Mouse (Mus musculus) right cerebral cortex, postnatal 36 days (tissue): ENCODE data around the gene Trappc5.

Experiments
- DNase-seq, 2 experiments: peaks; one replicate each; pipeline ENCODE4 v3.0.0; 2022; ENCODE audit warnings: low spot score in 2 of 2, mixed read lengths in 1 of 2

The Trappc5 gene

DNA sequence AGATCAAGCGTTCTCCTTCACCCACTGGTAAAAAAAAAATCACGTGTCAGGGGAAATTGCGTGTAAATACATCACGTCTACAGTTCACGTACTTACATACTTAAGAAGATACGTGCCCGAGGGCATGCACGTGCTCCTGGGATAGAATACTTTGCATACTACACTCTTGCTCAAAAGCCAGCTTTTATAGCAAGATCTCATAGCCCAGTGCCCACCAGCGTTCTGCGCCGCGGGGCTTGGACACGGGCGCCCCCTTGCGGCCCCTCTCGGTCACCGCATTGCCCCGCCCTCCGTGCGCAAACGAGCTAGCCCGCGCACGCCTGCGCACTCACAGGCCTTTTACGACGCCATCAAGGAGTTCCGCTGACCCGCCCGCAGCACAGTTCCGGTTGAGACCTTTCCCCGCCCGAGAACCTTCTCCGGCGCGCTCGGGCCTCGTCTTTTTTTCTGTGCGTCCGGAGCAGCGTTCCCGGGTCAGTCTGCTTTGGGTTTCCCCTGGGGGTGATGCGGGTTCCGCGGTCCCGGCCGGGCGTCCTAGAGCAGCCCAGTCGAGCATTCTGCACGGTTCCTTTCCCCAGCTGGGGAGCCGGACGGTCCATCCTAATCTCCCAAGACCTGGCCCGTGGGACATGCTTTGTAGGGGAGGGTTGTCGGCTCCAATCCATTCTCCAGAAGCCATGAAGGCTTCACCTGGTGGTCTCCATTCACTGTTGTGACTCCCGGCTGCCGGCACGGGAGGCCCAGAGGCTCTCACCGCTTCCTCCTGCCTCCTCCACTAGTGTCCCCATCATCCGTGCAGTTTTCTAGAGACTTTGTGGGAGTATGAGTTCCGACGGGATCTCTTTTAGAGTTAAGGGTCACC lies at the start of gene Trappc5:
Gene Trappc5 (plus strand): TSS at position 169 of the 862 bp plus-strand sequence.
- peak; percentile 90 to 91 for DNase-seq

DNA sequence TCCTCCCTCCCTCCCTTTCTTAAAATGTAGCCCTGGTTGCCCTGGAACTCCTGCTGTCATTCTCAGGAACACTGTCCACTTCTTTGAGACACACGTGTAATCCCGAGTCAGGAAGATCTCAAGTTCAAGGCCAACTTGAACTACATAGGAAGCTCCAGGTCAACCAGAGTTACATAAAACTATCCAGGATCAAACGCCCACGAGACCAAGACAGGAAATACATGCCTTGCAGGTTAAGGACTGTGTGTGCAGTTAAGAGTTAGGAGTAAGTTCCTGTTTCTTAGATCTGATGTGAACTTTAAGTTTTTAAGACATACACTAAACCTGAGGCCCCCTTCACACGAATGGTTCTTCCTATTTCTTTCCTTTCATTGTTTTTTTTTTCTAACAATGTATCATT lies 49.1 kb upstream of the Trappc5 start:
- DNase-seq, result no peak

DNA sequence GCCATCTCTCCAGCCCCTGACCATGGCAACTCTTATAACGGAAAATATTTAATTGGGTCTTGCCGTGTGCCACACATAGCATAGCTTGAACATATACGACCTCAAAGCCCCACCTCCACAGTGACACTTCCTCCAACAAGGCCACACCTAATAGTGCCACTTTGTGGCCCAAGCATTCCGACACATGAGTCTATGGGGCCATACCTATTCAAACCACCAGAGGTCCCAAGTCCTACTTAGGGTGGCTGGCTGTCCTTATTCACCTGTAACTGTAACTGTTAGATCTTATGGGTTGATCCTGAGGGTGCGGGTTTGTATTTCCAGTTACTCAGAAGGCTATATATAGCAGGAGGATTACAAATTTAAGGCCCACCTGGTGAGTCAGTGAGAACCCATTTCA lies 48.1 kb upstream of the Trappc5 start:
- DNase-seq, result no peak

DNA sequence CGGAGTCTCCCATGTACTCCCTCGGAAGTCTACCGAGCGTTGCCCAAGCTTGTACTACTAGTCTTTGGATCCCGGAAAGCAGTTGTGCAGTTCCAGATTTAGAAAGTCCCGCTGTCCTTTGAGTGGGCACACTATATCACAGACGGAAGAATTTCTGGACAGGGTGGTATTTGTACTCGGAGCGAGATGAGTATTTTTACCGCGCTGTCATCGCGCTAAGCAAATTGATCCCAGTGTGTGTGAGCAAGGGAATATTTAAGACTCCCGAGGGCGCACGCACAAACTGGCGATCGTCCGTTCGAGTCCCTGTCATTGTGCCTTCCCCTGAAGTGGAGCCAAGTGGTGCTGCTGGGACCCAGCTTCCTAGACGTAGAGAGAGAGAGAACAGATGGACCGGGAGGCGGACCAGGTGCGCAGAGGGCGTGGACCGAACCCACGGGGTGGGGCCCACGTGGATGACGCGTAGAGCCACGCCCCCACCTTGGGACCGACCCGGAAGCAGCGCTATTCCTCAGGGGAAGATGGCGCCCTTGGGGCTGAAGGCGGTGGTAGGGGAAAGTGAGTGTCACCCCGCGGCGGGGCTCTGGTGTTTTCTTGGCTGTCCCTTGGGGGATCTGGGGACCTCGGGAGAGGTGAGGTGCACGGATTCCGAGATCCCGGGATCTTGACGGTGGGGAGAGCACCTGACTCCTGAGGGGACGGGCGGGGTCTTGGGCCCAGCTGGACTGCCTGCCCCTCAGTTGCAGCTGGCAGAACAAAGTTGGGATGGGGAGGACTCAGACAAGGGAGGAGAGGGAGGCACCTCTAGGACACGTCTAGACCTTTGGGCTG lies 45.2 kb upstream of the Trappc5 start, which contains the start of gene Stxbp2:
Gene Stxbp2 (plus strand): TSS at position 309 of the 831 bp plus-strand sequence.
- DNase-seq, result peak; percentile 61 to 63

- DNase-seq, result no peak
These were observed 44.6 kb upstream of the Trappc5 start for GRCm38 (mm10) chr8:3631478-3631875.

DNA sequence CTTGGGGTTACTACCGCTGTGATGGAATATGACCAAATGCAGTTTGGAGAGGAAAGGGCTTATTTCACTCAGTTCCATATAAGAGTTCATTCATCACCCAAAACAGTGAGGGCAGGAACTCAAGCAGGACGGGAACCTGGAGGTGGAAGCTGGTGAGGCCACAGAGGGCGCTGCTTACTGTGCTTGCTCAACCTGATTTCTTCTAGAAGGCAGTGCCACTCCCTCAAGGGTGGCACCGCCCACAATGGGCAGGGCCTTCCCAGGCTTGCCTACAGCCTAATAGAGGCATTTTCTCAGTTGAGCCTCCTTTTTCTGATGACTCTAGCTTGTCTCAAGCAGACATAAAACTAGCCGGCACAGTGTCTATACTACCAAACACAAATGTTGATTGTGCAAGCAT lies 30.3 kb upstream of the Trappc5 start:
- no peak for DNase-seq

GRCm38 (mm10) chr8:3646824-3647531 lies 29.1 kb upstream of the Trappc5 start:
- DNase-seq, result no peak

DNA sequence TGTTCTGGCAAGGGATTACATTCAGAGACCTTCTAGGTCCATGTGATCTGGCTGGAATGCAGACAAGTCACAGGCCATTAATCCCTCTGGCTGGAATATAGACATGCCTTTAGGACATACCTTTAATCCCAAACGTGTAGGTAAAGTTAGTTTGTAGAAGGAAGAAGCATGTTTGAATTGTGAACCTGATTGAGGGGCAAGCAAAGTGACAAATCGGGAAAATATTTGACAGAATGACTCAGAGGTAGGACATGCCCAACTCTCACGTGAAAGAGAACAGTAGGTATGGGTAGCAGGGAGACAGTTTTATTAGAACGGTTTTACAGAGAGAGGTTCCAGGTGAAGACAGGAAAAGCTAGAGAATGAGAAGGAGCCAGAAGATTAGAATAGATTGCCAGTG lies 28.5 kb upstream of the Trappc5 start:
- no peak for DNase-seq

DNA sequence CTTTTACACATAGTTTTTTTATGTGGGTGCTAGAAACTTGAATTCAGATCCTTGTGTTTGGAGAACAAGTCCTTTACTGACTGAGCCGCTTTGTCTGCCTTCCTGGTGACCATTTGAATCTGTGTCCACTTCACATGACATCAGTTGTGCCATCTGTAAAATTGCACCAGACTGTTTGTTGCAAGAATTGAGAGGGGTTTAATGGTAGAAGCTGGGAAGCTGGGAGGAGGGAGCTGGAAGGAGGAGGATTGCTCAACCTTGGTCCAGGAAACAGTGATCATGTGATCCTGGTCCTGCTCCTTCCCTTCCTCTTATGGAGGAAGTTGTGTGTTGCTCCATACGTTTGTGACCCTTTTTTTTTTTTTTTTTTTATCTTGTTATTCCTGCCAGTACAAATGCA lies 27.8 kb upstream of the Trappc5 start:
- DNase-seq, result no peak

GRCm38 (mm10) chr8:3648990-3649389 lies 27.1 kb upstream of the Trappc5 start:
- DNase-seq, result no peak

GRCm38 (mm10) chr8:3652845-3653244 lies 23.3 kb upstream of the Trappc5 start:
- DNase-seq, result no peak

DNA sequence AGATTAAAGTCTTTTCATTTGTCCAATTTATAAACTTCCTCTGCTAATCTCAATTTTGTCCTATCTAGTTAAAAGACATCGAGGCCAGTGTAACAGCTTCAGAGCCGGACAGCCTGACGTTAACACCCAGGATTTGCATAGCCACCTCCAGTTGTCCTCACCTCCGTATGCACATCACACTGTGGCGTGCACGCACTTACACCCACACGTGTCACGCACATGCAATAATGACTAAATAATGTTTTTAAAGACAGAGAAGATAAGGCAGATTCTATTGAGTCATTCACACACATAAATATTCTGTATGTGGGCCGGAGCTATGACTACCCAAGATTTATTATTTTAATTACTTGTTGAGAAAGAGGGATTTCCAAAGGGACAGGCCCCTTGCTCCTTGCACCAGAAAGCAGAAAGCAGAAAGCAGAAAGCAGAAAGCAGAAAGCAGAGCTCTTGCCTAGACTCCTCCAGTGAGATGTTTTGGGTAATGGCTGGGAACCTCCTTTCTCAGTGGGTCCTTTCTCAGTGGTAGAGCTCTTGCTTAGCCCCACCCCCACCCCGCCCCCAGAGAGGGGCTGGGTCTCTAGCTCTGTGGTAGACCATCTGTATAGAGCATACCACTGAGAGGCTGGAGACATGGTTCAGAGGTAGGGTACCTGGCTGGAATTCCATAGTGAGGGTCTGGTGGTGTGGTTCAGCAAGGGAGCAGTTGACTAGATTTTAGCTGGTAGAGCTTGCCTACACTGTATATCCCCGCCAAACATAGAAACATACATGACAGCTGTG lies 21.2 kb upstream of the Trappc5 start:
- no peak for DNase-seq

DNA sequence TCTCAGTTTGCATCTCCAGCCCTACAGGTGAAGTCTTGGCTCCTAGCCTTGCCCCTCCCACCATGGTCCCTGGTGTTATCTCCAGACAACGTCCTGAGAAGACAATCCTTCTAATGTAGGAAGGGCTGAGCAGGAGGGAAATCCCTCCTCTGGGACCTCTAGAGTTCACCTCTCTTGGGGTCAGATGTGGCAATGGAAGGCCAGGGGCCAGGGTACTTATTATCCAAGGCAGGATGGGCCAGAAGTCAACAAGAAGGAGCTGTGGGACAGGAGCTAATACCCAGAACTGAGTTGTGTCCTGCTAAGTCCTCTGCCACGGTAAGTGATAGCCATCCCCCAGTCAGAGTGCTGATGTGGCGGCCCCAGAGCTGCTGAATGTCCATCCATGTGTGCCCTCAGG lies 20.6 kb upstream of the Trappc5 start, which contains the start of gene Retn:
Gene Retn (plus strand): TSS at position 245 of the 400 bp plus-strand sequence.
- no peak for DNase-seq

DNA sequence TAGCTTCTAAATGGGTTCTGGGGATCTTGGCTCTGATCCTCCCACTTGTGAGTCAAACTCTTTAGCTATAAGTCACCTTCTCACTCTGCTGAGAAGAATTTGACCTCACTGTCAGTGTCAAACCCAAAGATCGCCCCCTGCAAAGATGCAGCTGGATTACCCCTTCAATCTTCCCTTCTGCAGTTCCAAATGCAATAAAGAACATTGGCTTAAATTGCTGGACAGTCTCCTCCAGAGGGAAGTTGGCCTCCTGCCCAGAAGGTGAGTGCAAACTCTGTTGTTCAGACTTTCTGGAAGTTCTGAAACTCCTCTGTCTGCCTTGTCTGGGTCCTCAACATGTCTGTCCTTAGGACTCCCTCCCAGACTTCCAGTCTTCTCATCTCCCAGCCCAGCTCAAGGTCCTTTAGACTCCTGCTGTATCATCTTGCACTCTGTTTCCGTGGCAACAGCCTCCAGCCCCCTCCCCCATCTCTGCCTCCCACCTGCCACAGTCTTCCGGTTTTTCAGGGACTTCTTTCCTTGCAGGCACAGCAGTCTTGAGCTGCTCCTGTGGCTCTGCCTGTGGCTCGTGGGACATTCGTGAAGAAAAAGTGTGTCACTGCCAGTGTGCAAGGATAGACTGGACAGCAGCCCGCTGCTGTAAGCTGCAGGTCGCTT lies 19.2 kb upstream of the Trappc5 start:
- peak; percentile 26 to 41 for DNase-seq

DNA sequence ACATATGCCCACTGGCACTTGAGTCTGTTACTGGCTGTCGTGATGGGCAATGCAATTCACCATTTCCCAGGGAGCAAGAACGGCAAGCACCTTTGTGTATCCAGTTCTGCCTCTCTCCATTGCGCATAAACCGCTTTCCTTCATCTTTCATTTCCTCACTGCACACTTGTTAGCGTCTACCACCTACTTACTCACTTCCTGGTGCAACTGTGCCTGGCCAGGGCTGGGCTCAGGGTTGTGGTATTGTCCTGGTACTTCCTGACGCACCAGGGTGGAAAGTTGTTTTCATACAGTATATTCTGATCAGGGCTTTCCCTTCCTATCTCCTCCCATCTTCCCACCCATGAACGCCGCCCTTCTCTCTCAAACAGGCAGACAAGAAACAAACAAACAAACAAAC lies 15.2 kb upstream of the Trappc5 start:
- no peak for DNase-seq

GRCm38 (mm10) chr8:3664405-3664804 lies 11.7 kb upstream of the Trappc5 start:
- no peak for DNase-seq

DNA sequence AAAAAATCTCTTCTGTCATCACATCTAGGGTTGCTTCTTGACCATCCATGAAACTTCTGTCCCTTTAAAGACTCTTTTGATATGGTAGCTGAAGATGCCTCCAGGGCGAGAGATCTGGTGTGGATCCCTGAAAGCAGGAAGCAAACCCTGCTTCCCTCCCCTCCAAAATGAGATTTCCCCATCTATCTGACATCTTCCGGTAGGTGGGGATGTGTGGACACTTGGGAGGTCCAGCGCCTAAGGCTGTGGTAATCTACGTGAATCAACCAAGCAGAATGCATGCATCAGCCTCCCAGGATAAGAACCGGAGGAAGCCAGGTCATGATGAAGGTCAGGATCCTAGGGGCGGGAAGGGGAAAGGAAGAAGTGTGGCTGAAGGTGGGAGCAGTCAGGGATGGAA lies 10.6 kb upstream of the Trappc5 start, which contains the start of gene Mcemp1:
Gene Mcemp1 (plus strand): TSS at position 248 of the 400 bp plus-strand sequence.
- DNase-seq, result no peak

DNA sequence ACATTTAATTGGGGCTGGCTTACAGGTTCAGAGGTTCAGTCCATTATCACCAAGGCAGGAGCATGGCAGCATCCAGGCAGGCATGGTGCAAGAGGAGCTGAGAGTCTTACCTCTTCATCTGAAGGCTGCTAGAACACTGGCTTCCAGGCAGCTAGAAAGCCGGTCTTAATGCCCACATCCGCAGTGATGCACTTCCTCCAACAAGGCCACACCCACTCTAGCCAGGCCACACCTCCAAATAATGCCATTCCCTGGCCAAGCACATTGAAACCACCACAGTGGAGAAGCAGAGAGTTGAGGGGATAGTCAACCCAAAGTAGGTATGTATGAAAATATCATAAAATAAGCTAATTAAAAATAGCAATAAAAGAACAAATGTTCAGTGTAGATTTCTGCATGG lies 5.7 kb upstream of the Trappc5 start:
- DNase-seq, result no peak

DNA sequence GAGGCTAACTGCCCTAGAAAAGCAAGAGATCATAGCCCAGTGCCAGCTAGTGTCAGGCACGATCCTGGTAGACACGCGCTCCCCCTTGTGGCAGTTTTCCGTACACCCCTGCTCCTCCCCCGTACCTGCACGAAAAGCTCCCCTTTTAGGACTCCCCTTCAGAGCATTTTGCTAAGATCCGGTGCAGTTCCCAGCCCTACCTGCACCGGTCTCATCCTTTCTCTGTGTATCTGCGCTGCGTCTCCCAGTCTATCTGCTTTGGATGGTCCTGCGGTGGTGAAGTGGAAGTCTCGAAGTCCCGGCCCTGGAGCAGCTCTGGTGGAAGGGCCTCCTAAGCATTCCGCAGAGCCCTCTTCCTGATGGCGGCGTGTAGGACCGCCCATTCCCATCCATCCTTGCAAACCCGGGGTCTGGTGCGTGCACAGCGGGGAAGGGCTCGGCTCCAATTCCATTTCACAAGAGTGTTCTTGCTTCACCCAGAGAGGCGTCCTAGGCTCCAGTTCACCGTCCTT lies 4.1 kb upstream of the Trappc5 start, which contains the start of gene Fcor:
Gene Fcor (minus strand): TSS at position 383 of the 512 bp plus-strand sequence.
- peak; percentile 74 to 83 for DNase-seq

GRCm38 (mm10) chr8:3674671-3675070 lies 1.4 kb upstream of the Trappc5 start:
- DNase-seq, result no peak
